Mouse (Mus musculus) heart, adult 2 months (tissue): ENCODE data around the gene Col6a2. TPM values are rescaled to one million over a fixed set of nuclear protein-coding genes. Genes with fewer than 3 reads are reported as not detected.
A peak's percentile ranks its signal among the peaks of the same experiment; 100 is the strongest.

Source experiments
- DNase-seq, 2 experiments: peaks; one replicate each; pipeline ENCODE4 v3.0.0; 2021
- H3K27ac ChIP-seq: fragments of 200-600 bp; 2 replicates; pipeline ENCODE4 v1.8.1; 2022
- H3K27me3 ChIP-seq: fragments of 200-500 bp; 2 replicates; pipeline ENCODE4 v1.6.1; 2012; ENCODE audit warnings: mild to moderate bottlenecking, low read length, inconsistent platforms, mixed read lengths; ENCODE audit not compliant: control insufficient read depth, insufficient read depth
- H3K36me3 ChIP-seq: fragments of 200-500 bp; 2 replicates; pipeline ENCODE4 v1.6.1; 2012; ENCODE audit warnings: low read length, inconsistent platforms; ENCODE audit not compliant: control insufficient read depth, insufficient read depth
- H3K4me1 ChIP-seq: fragments of 200-500 bp; 2 replicates; pipeline ENCODE4 v1.6.1; 2011; ENCODE audit warnings: low read length; ENCODE audit not compliant: control insufficient read depth, insufficient read depth
- H3K4me3 ChIP-seq: fragments of 200-600 bp; 2 replicates; pipeline ENCODE4 v1.8.1; 2022
- H3K79me2 ChIP-seq: fragments of 200-500 bp; replicated peaks from 2 replicates; pipeline ENCODE4 v1.6.1; 2012; ENCODE audit warnings: mild to moderate bottlenecking, inconsistent platforms, low read length, moderate library complexity, mixed read lengths; ENCODE audit not compliant: control insufficient read depth, insufficient read depth
- H3K9ac ChIP-seq: fragments of 200-500 bp; 2 replicates; pipeline ENCODE4 v1.6.1; 2012; ENCODE audit warnings: low read depth, mild to moderate bottlenecking, control low read depth, inconsistent platforms, low read length, mixed read lengths
- CTCF ChIP-seq: fragments of 200-600 bp; IDR thresholded peaks from 2 replicates; pipeline ENCODE4 v1.8.1; 2022; ENCODE audit warnings: antibody characterized with exemption, mild to moderate bottlenecking, moderate library complexity
- EP300 ChIP-seq: fragments of 200-500 bp; IDR thresholded peaks from 2 replicates; pipeline ENCODE4 v1.6.1; 2011; ENCODE audit warnings: low read depth, low read length, control low read depth; ENCODE audit not compliant: insufficient read depth
- POLR2A ChIP-seq: fragments of 200-500 bp; IDR thresholded peaks from 2 replicates; pipeline ENCODE4 v1.6.1; 2011; ENCODE audit warnings: mild to moderate bottlenecking, low read depth, low read length, control low read depth; ENCODE audit not compliant: insufficient read depth
- WGBS: fragments of 180-500 bp; shearing (Covaris S2); methylation state at CpG from one replicate; pipeline ENCODE4 v1.1.7; 2018; 5-methylcytosine and 5-hydroxymethylcytosine counted together
- intact Hi-C: fragments of 180-260 bp; cut with DNase I; formaldehyde crosslinking; loops from one replicate; pipeline ENCODE4 v1.15.1; 2025
- long read RNA-seq: library from polyadenylated mRNA; stranded (forward); transcript quantifications from one replicate; pipeline ENCODE4 v2.0.0, GENCODE M21; 2021
- polyA plus RNA-seq: library from polyadenylated mRNA; depleted of rRNA; stranded (reverse); fragments of >200 nt; gene quantifications from 2 replicates; pipeline ENCODE4 v1.2.3, GENCODE M21; 2012; rRNA removed
- total RNA-seq, 2 experiments: library from RNA; stranded (reverse); gene quantifications; 2 replicates each; pipeline ENCODE4 v1.2.3; 2021

Gene Col6a2
- 10 to 100 TPM; 36.0 to 65.5 TPM for total RNA-seq
- polyA plus RNA-seq = 70.2 and 89.7 TPM in 2 replicates
- long read RNA-seq, full-length matches to known transcripts = 20 of 39 reads
- long read RNA-seq, partial matches to known transcripts = 17 of 39 reads
- long read RNA-seq, other reads (novel, unspliced or antisense) = 2 of 39 reads

- TF ChIP-seq POLR2A (peak; percentile 59), EP300 (no peak), CTCF (peak; percentile 77)
- intact Hi-C loops = loop anchor here (2.0 kb wide), 1 partner anchor 112 kb away; no protein-coding TSS in a partner anchor
- WGBS = 5% methylated on average over 23 of the region's 31 CpGs
- Histone ChIP-seq H3K27me3 (no peaks in the 10 kb centered on the region), H3K4me1 (no peaks in the 10 kb centered on the region), H3K27ac (peak within 1 kb of the TSS; percentile 86), H3K4me3 (peak within 1 kb of the TSS; percentile 52), H3K9ac (peak within 1 kb of the TSS; percentile 79), H3K36me3 (no peaks in the 10 kb centered on the region), H3K79me2 (no peaks in the 10 kb centered on the region)
- DNase-seq = peak; percentile 92 to 96
These were observed at the start of gene Col6a2 for GRCm38 (mm10) chr10:76622928-76623680. Col6a2 (minus strand) TSS chr10:76623630.

- Histone ChIP-seq H3K9ac (no peak overlapping the region), H3K27ac (no peak overlapping the region), H3K4me1 (no peaks in the 10 kb centered on the region; the same call in 1 of the 2 replicates), H3K4me3 (no peak overlapping the region), H3K36me3 (no peaks in the 10 kb centered on the region), H3K79me2 (no peaks in the 10 kb centered on the region), H3K27me3 (no peaks in the 10 kb centered on the region)
- intact Hi-C loops = no loop called here
- 94% methylated on average over 9 of the region's 9 CpGs for WGBS
- DNase-seq = peak in 1 of 2 experiments; percentile 2
- no peak for TF ChIP-seq POLR2A
- TF ChIP-seq CTCF = no peak
- no peak for TF ChIP-seq EP300
These were observed 48.5 kb upstream of the Col6a2 start for GRCm38 (mm10) chr10:76671939-76672338.

GRCm38 (mm10) chr10:76668947-76669284 is 45.5 kb upstream of the Col6a2 start:
- Histone ChIP-seq H3K79me2 (no peaks in the 10 kb centered on the region), H3K4me1 (peaks cover 2% of the 10 kb centered on the region; the same call in 1 of the 2 replicates), H3K36me3 (no peaks in the 10 kb centered on the region), H3K4me3 (no peak overlapping the region), H3K9ac (no peak overlapping the region), H3K27ac (peak overlapping the region; percentile 20; the same call in 1 of the 2 replicates), H3K27me3 (no peaks in the 10 kb centered on the region)
- peak; percentile 59 to 75 for DNase-seq
- TF ChIP-seq POLR2A (no peak), EP300 (no peak), CTCF (no peak)
- WGBS = 47% methylated on average over 7 of the region's 7 CpGs
- intact Hi-C loops = no loop called here

DNA sequence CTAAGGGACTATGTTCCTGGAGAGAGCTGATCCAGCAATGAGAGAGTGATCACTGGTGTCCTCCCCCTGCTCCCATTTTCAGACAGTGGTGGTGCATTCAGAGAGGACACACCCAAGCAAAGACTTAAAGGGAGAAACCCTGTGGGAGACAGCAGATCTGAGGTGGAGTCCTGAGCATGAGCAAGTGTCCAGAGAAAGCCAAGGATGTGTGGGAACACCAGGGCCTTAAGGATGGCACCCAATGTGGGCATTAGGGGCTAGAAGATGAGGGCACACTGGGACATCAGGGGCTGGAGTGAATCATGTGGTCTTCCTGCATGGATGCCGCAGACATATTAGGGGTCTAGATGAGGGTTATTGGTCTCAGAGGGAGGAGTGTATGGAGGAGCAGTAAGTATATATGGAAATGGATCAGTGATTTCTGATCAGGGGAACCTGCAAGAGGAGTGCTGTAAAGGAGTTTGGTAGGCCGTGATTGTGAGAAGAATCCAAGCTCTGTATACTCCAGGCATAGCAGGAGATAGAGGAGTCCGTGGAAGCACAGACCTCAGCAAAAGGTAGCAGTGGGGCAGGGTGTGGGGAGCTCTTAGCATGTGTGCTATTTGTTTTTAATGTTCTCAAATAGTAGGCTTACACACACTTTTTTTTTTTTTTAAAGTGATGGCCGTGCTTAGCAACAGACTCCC is 45.0 kb upstream of the Col6a2 start:
- peak in 1 of 2 experiments; percentile 14 for DNase-seq
- Histone ChIP-seq H3K4me1 (peaks cover 2% of the 10 kb centered on the region; the same call in 1 of the 2 replicates), H3K9ac (no peak overlapping the region), H3K27ac (no peak overlapping the region; the same call in 1 of the 2 replicates), H3K4me3 (no peak overlapping the region), H3K27me3 (no peaks in the 10 kb centered on the region), H3K79me2 (no peaks in the 10 kb centered on the region), H3K36me3 (no peaks in the 10 kb centered on the region)
- TF ChIP-seq CTCF = no peak
- no peak for TF ChIP-seq POLR2A
- TF ChIP-seq EP300 = no peak
- 73% methylated on average over 4 of the region's 4 CpGs for WGBS
- intact Hi-C loops = no loop called here

DNA sequence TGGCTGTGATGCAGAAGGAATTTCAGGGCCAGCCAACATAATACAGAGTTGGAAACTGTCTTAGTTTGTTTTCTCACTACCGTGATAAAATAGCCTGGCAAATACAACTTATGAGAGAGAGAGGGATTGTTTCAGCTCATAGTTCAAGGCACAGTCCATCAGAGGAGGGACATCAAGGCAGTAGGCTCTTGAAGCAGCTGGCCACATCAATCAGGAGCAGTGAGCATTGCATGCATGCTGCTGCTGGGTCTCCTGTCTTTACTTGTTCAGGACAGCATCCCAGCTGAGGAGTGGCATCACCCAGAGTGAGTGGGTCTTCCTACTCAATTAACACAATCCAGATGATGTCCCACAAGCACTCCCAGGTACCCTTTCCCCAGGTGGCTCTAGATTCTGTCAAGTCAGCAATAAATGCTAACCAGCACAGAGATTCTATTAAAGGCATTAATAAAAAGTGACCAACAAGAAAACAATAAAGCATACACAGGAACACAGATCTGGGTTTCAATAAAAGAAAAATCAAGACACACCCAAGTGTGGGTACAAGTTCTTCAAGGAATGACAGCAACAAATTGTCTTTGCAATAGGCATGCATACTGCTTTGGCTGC is 43.9 kb upstream of the Col6a2 start:
- Histone ChIP-seq H3K4me3 (no peak overlapping the region), H3K9ac (no peak overlapping the region), H3K4me1 (peaks cover 2% of the 10 kb centered on the region; the same call in 1 of the 2 replicates), H3K79me2 (no peaks in the 10 kb centered on the region), H3K36me3 (no peaks in the 10 kb centered on the region), H3K27me3 (no peaks in the 10 kb centered on the region), H3K27ac (no peak overlapping the region)
- peak in 1 of 2 experiments; percentile 10 for DNase-seq
- intact Hi-C loops = no loop called here
- WGBS = 82% methylated on average over 1 of the region's 1 CpGs
- no peak for TF ChIP-seq POLR2A
- TF ChIP-seq EP300 = no peak
- TF ChIP-seq CTCF = no peak
